ENCODE assay signal across 11 mouse cellular contexts in the genomic region with DNA sequence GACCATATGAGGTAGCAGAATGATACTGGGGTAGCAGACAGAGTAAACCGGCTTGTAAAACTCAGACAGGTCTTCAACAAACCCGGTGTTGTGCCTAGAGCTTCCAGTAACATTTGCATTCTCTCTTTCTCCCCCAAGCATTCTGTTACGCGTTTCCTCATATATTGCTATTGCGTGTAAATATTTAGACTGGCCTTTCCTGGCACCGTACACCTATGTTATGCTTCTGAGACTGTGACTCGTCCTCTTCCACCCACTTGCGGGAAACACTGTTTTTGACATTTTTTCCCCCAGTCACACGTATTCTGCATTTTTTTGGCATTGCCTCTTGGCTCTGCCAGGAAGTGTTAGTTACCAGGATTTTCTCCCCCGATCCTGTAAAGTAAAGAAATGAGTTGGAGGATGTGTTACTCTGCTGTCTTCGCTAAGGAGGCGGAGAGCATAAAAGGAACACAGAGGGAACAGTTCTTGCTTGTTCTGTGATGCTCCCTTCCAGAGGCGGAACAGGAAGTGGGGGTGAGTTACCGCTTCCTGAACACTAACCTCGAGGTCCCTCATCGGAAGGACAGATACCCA.
DNase-seq lines count a peak whose midpoint lies in the region; ATAC-seq lines count a peak whose summit lies in the region.
"Had no signal": no experiment of that assay in that cellular context is flagged by ENCODE, and none has a peak within 500 bp of the region (broad histone marks: within the 10 kb centered on the region; RNA-seq: fewer than 3 reads in every experiment).

No protein-coding gene starts in this region.

- H3K27ac ChIP-seq in midbrain, embryonic 13.5 days = no peak overlapping the region
- H3K27ac ChIP-seq in heart, embryonic 11.5 days (ENCODE audit: low read depth, low read length) = no peak overlapping the region
- H3K27ac ChIP-seq: stomach, embryonic 15.5 days had no signal

- H3K27me3 ChIP-seq in midbrain, embryonic 13.5 days = no peaks in the 10 kb centered on the region
- no peaks in the 10 kb centered on the region for H3K27me3 ChIP-seq in heart, embryonic 11.5 days (ENCODE audit: control insufficient read depth, insufficient read depth, low read length)
- H3K27me3 ChIP-seq: stomach, embryonic 15.5 days had no signal

- peak; percentile 12 to 43 for DNase-seq in adrenal gland, adult (ENCODE audit: inconsistent age in 2 of 2, low spot score in 1 of 2)
- no peak for DNase-seq in adrenal gland, postnatal 25 days
- peak; percentile 48 for DNase-seq in fibroblast of lung, adult 2 months (ENCODE audit: low read depth)
- peak; percentile 31 to 58 for DNase-seq in kidney, postnatal 4 days
- peak; percentile 21 for DNase-seq in lung, postnatal 14 days
- DNase-seq in urinary bladder, postnatal 14 days (ENCODE audit: low spot score) = no peak
- DNase-seq: gastrocnemius, postnatal 10 days had no signal

- no peak overlapping the region for H3K9ac ChIP-seq in midbrain, embryonic 13.5 days (replicated peaks)
- no peak overlapping the region for H3K9ac ChIP-seq in heart, embryonic 11.5 days (ENCODE audit: low read depth, low read length)
- H3K9ac ChIP-seq: stomach, embryonic 15.5 days had no signal

- H3K4me2 ChIP-seq in midbrain, embryonic 13.5 days (replicated peaks) = no peak overlapping the region
- H3K4me2 ChIP-seq in heart, embryonic 11.5 days = no peak overlapping the region
- H3K4me2 ChIP-seq: stomach, embryonic 15.5 days had no signal

- WGBS in midbrain, embryonic 13.5 days = 92% methylated on average over 16 of the region's 16 CpGs
- WGBS in heart, embryonic 11.5 days (ENCODE audit: insufficient replicate concordance) = 79% methylated on average over 16 of the region's 16 CpGs

- H3K4me3 ChIP-seq in midbrain, embryonic 13.5 days (replicated peaks) = no peak overlapping the region
- H3K4me3 ChIP-seq in heart, embryonic 11.5 days (ENCODE audit: low read depth, low read length) = no peak overlapping the region
- H3K4me3 ChIP-seq: stomach, embryonic 15.5 days had no signal

- no peaks in the 10 kb centered on the region for H3K4me1 ChIP-seq in midbrain, embryonic 13.5 days (replicated peaks)
- no peaks in the 10 kb centered on the region for H3K4me1 ChIP-seq in heart, embryonic 11.5 days (ENCODE audit: control insufficient read depth, insufficient read depth, low read length)
- H3K4me1 ChIP-seq: stomach, embryonic 15.5 days had no signal

- H3K36me3 ChIP-seq in midbrain, embryonic 13.5 days = no peaks in the 10 kb centered on the region
- no peaks in the 10 kb centered on the region for H3K36me3 ChIP-seq in heart, embryonic 11.5 days (ENCODE audit: control insufficient read depth, insufficient read depth, low read length)
- H3K36me3 ChIP-seq: stomach, embryonic 15.5 days had no signal

- no peaks in the 10 kb centered on the region for H3K9me3 ChIP-seq in midbrain, embryonic 13.5 days
- H3K9me3 ChIP-seq in heart, embryonic 11.5 days (replicated peaks; ENCODE audit: control insufficient read depth, low read length) = no peaks in the 10 kb centered on the region
- H3K9me3 ChIP-seq: stomach, embryonic 15.5 days had no signal

- ATAC-seq in midbrain, embryonic 13.5 days = no peak
- ATAC-seq in heart, embryonic 11.5 days (replicated peaks; ENCODE audit: insufficient number of reproducible peaks, low FRiP score, low TSS enrichment) = no peak
- ATAC-seq: intestine, postnatal 0 days had no signal

Comparison
In these comparisons a context has a peak if more than half of its experiments do, and no peak if none do; other contexts are left out.
1. DNase-seq: peak in adrenal gland, adult (2 of 2), fibroblast of lung, adult 2 months (single experiment), kidney, postnatal 4 days (2 of 2) and lung, postnatal 14 days (single experiment); none in adrenal gland, postnatal 25 days (single experiment) and urinary bladder, postnatal 14 days (single experiment).